Mouse (Mus musculus): ENCODE data around the gene Myo9b. TPM values are rescaled to one million over a fixed set of nuclear protein-coding genes. Genes with fewer than 3 reads are reported as not detected.
A peak's percentile ranks its signal among the peaks of the same experiment; 100 is the strongest.
"Not testable (repeated sequence)": the region's sequence is repeated elsewhere in the genome, so short reads cannot be mapped to it uniquely, and the experiment has no call there.

Myo9b gene
- polyA plus RNA-seq (2014; fragmentation: Nextera tagmentation; extraction: Ambion mirVana) = 23.0 and 25.3 TPM in 2 replicates

DNA sequence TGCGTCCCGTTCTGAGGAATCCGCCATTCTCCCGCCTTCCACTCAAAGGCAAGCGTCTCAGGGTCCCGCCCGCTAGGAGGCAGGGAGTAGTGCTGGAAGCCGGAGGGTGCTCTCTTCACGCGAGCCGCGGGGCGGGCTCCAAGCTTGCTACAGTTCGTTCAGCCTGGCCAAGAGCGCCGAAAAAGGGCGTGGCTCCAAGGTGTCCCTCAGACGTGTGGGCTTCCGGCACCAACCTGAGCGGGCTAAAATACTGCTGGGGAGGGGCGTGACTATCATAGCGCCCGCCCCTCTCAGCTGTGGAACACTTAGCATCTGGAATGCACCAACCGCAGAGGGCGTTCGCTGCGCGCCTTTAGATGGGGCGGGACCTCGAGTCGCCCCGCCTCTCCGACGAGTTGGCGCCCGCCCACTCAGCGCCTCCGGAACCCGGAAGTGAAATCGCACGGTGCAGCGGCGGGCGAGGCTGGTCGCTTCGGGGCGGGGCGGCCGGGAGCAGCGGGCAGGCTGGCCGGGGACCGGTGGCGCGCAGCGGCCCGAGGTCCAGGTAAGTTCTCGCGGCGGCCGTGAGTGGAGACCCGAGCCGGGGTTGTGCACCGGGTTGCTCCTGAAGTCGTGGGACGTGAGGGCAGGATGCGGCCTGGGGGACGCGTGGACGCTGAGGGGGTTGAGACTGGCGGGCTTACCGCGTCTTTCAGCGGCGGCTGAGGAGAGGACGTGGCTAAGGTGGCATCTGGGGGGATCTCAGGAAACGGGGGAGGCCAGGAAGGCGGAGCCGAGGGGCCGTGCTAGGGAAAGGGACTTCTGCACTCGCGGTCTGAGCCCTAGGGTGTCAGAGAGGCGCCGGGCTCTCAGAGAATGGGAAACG, at the start of gene Myo9b, which contains the start of gene Haus8:
Gene Myo9b, plus strand, starts transcription at position 429 of the 865 bp plus-strand sequence.
Gene Haus8, minus strand, starts transcription at position 649 of the 865 bp plus-strand sequence.
- under 1% methylated on average over 82 of the region's 84 CpGs for WGBS
- Histone ChIP-seq H3K4me3 (ENCODE audit: low read depth, low read length) (peak within 1 kb of the TSS; percentile 75), H3K27ac (replicated peaks; ENCODE audit: low read depth, low read length) (peak within 1 kb of the TSS; percentile 73; the same call in 1 of the 2 replicates), H3K36me3 (ENCODE audit: control insufficient read depth, insufficient read depth, low read length) (no peaks in the 10 kb centered on the region; the same call in 1 of the 2 replicates), H3K4me2 (ENCODE audit: low read depth, severe bottlenecking) (peak within 1 kb of the TSS; percentile 80), H3K9me3 (ENCODE audit: control insufficient read depth, low read length) (no peaks in the 10 kb centered on the region), H3K9ac (ENCODE audit: low read length) (peak within 1 kb of the TSS; percentile 77), H3K27me3 (ENCODE audit: control insufficient read depth, insufficient read depth, low read length) (no peaks in the 10 kb centered on the region), H3K4me1 (ENCODE audit: control insufficient read depth, insufficient read depth, low read length) (peaks cover 7% of the 10 kb centered on the region)
- peak; percentile 98 for ATAC-seq (ENCODE audit: insufficient number of reproducible peaks, low FRiP score, low TSS enrichment, low read depth)
- peak; percentile 97 for DNase-seq (ENCODE audit: low spot score)

DNA sequence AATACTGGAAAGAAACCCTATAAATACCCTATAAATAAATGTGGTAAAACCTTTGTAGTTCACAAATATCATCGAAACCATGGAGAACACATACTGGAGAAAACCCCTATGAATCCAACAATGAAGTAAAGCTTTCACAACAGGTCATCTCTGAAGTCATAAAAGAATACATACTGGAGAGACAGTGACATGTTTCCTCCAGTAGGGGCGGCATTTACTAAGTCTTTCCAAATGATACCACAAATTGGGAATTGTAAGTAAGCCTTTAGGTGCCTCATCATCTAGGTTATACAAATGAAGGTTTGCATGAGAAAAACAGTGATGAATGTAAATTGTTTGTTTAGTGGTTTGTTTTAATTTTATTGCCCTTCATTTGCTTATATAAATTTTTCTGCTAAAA, 48.0 kb upstream of the Myo9b start:
- H3K9me3 ChIP-seq (ENCODE audit: control insufficient read depth, low read length) = no peaks in the 10 kb centered on the region
- H3K4me1 ChIP-seq (ENCODE audit: control insufficient read depth, insufficient read depth, low read length) = no peaks in the 10 kb centered on the region
- no peak overlapping the region for H3K4me2 ChIP-seq (ENCODE audit: low read depth, severe bottlenecking)
- H3K9ac ChIP-seq (ENCODE audit: low read length) = no peak overlapping the region
- no peaks in the 10 kb centered on the region for H3K27me3 ChIP-seq (ENCODE audit: control insufficient read depth, insufficient read depth, low read length)
- DNase-seq (ENCODE audit: low spot score) (no peak), ATAC-seq (ENCODE audit: insufficient number of reproducible peaks, low FRiP score, low TSS enrichment, low read depth) (no peak)
- H3K27ac ChIP-seq (replicated peaks; ENCODE audit: low read depth, low read length) = no peak overlapping the region
- no peak overlapping the region for H3K4me3 ChIP-seq (ENCODE audit: low read depth, low read length)
- WGBS = 48% methylated on average over 2 of the region's 2 CpGs
- H3K36me3 ChIP-seq (ENCODE audit: control insufficient read depth, insufficient read depth, low read length) = no peaks in the 10 kb centered on the region

DNA sequence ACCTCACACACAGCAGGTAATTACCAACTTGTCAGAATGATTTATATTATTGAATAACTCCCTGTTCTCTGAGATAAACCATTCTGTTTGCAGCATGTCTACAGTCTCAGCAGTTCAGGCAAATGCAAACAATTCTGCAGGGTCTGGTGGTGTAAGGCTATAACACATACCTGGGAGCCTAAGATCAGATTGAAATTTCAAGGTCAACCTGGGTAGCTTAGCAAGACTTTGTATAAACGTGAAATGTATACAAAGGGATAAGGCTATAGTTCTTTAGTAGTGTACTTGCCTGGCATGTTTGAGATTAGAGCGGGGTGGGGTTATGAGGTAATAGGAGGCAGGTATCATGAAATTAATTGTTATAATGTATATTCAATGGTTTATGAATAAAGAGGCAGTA, 29.8 kb upstream of the Myo9b start:
- Histone ChIP-seq H3K27me3 (ENCODE audit: control insufficient read depth, insufficient read depth, low read length) (no peaks in the 10 kb centered on the region), H3K4me1 (ENCODE audit: control insufficient read depth, insufficient read depth, low read length) (no peaks in the 10 kb centered on the region), H3K4me2 (ENCODE audit: low read depth, severe bottlenecking) (no peak overlapping the region), H3K9me3 (ENCODE audit: control insufficient read depth, low read length) (no peaks in the 10 kb centered on the region), H3K4me3 (ENCODE audit: low read depth, low read length) (no peak overlapping the region), H3K9ac (ENCODE audit: low read length) (no peak overlapping the region), H3K27ac (replicated peaks; ENCODE audit: low read depth, low read length) (no peak overlapping the region), H3K36me3 (ENCODE audit: control insufficient read depth, insufficient read depth, low read length) (no peaks in the 10 kb centered on the region)
- ATAC-seq (ENCODE audit: insufficient number of reproducible peaks, low FRiP score, low TSS enrichment, low read depth) (no peak), DNase-seq (ENCODE audit: low spot score) (no peak)
- WGBS = 77% methylated on average over 2 of the region's 2 CpGs

DNA sequence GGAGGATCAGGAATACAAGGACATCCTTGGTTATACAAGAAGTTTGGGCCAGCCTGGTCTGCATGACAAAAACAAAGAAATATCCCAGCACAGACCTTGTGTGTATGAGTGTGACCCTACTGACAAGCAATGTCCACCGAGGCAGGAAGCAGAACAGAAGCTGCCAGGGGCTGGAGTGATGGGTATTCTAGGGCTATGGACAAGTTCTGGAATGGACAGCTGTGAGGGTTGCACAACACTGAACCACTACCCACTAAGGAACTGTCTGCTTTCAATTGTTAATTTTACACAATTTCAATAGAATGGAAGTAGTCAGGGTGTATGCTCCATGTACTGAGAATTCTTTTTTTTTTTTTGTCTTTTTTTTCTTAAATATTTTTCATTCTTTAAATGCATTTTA, 24.3 kb upstream of the Myo9b start:
- no peak overlapping the region for H3K4me2 ChIP-seq (ENCODE audit: low read depth, severe bottlenecking)
- no peaks in the 10 kb centered on the region for H3K9me3 ChIP-seq (ENCODE audit: control insufficient read depth, low read length)
- DNase-seq (ENCODE audit: low spot score) = no peak
- H3K4me3 ChIP-seq (ENCODE audit: low read depth, low read length) = no peak overlapping the region
- H3K9ac ChIP-seq (ENCODE audit: low read length) = no peak overlapping the region
- 88% methylated on average over 1 of the region's 1 CpGs for WGBS
- H3K4me1 ChIP-seq (ENCODE audit: control insufficient read depth, insufficient read depth, low read length) = no peaks in the 10 kb centered on the region
- no peak overlapping the region for H3K27ac ChIP-seq (replicated peaks; ENCODE audit: low read depth, low read length)
- H3K36me3 ChIP-seq (ENCODE audit: control insufficient read depth, insufficient read depth, low read length) = no peaks in the 10 kb centered on the region
- ATAC-seq (ENCODE audit: insufficient number of reproducible peaks, low FRiP score, low TSS enrichment, low read depth) = no peak
- H3K27me3 ChIP-seq (ENCODE audit: control insufficient read depth, insufficient read depth, low read length) = no peaks in the 10 kb centered on the region

DNA sequence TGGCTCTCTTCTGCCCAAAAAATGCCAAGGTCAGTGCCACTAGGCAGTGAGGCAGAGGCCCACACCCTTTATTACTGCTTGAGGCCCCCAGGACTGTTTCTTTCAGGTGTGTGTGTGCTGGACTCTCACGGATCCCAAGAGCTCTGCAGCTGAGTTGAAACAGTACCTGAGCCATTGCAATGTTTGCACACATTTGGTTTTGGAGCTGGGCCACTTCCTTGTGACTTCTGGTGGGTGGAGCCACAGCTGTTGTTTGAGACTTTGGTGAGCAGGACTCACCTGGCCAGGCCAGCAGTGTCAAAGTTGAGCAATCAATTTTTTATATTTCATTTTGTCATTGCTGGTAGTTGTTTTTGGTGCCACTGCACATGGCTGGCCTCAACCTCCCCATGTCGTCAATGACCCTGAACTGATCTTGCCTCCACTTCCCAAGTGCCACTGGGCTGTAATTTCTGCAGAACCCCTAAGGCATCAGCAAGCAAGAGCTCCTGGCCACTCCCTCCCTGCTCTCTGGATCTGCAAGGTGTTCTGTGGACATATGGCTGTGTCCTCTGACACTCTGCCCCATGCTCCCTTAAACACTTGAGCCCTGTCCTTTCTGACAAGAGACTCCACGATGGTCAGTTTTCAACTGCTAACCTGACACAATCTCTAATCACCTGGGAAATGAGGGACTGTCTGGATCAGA, 15.8 kb upstream of the Myo9b start:
- Histone ChIP-seq H3K36me3 (ENCODE audit: control insufficient read depth, insufficient read depth, low read length) (peaks cover 2% of the 10 kb centered on the region; the same call in 1 of the 2 replicates), H3K27ac (replicated peaks; ENCODE audit: low read depth, low read length) (no peak overlapping the region), H3K4me1 (ENCODE audit: control insufficient read depth, insufficient read depth, low read length) (no peaks in the 10 kb centered on the region), H3K4me3 (ENCODE audit: low read depth, low read length) (no peak overlapping the region), H3K9me3 (ENCODE audit: control insufficient read depth, low read length) (no peaks in the 10 kb centered on the region), H3K9ac (ENCODE audit: low read length) (no peak overlapping the region), H3K4me2 (ENCODE audit: low read depth, severe bottlenecking) (no peak overlapping the region), H3K27me3 (ENCODE audit: control insufficient read depth, insufficient read depth, low read length) (no peaks in the 10 kb centered on the region)
- peak; percentile 19 for DNase-seq (ENCODE audit: low spot score)
- 86% methylated on average over 3 of the region's 3 CpGs for WGBS
- no peak for ATAC-seq (ENCODE audit: insufficient number of reproducible peaks, low FRiP score, low TSS enrichment, low read depth)

DNA sequence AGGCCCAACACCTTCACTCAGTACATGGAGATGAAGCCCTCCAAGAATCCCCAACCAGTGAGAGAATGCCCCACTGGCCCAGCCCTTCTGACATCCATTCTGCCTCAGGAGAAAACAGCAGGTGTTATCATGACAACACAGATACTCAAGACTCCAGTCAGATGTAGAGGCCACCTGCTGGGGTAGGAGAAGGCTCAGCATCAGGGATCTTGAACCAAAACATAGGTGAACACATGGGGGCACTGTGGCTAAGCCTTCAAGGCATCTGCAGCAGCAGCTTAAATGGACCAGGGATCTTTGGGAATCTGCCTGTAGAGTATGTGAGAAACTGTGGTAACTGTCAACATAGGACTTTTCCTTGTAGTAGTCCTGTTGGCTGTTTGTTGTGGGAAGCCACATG, 11.3 kb upstream of the Myo9b start:
- Histone ChIP-seq H3K9ac (ENCODE audit: low read length) (no peak overlapping the region), H3K27me3 (ENCODE audit: control insufficient read depth, insufficient read depth, low read length) (no peaks in the 10 kb centered on the region), H3K36me3 (ENCODE audit: control insufficient read depth, insufficient read depth, low read length) (peaks cover 14% of the 10 kb centered on the region; the same call in 1 of the 2 replicates), H3K27ac (replicated peaks; ENCODE audit: low read depth, low read length) (no peak overlapping the region), H3K4me1 (ENCODE audit: control insufficient read depth, insufficient read depth, low read length) (no peaks in the 10 kb centered on the region), H3K4me3 (ENCODE audit: low read depth, low read length) (no peak overlapping the region), H3K4me2 (ENCODE audit: low read depth, severe bottlenecking) (no peak overlapping the region), H3K9me3 (ENCODE audit: control insufficient read depth, low read length) (no peaks in the 10 kb centered on the region)
- no peak for ATAC-seq (ENCODE audit: insufficient number of reproducible peaks, low FRiP score, low TSS enrichment, low read depth)
- DNase-seq (ENCODE audit: low spot score) = no peak

DNA sequence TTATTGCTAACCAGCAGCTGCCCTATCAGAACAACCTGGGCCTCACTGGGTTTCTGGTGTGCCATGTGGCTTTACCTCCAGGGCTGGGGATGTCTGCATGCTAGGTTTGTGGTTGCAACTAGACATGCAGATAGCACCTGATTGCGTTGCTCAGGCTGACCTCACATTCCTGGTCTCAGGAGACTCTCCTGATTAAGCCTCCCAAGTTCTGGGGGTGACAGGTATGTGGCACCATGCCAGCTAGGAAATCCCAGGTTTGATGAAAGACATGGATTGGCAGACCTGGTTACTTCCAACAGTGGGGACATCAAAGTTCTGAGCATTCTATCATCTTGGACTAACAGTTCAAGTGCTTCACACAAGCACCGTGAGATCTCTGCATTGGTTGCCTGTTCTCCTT, 4.8 kb upstream of the Myo9b start:
- H3K4me2 ChIP-seq (ENCODE audit: low read depth, severe bottlenecking) = no peak overlapping the region
- H3K9ac ChIP-seq (ENCODE audit: low read length) = no peak overlapping the region
- no peak overlapping the region for H3K4me3 ChIP-seq (ENCODE audit: low read depth, low read length)
- no peaks in the 10 kb centered on the region for H3K9me3 ChIP-seq (ENCODE audit: control insufficient read depth, low read length)
- DNase-seq (ENCODE audit: low spot score) (no peak), ATAC-seq (ENCODE audit: insufficient number of reproducible peaks, low FRiP score, low TSS enrichment, low read depth) (no peak)
- H3K27ac ChIP-seq (replicated peaks; ENCODE audit: low read depth, low read length) = no peak overlapping the region
- H3K27me3 ChIP-seq (ENCODE audit: control insufficient read depth, insufficient read depth, low read length) = no peaks in the 10 kb centered on the region
- 0 out of 2 replicates have a peak, but pooled peaks cover 3% of the 10 kb centered on the region for H3K4me1 ChIP-seq (ENCODE audit: control insufficient read depth, insufficient read depth, low read length)
- peaks cover 9% of the 10 kb centered on the region; the same call in 1 of the 2 replicates for H3K36me3 ChIP-seq (ENCODE audit: control insufficient read depth, insufficient read depth, low read length)
- WGBS = 95% methylated on average over 2 of the region's 2 CpGs

DNA sequence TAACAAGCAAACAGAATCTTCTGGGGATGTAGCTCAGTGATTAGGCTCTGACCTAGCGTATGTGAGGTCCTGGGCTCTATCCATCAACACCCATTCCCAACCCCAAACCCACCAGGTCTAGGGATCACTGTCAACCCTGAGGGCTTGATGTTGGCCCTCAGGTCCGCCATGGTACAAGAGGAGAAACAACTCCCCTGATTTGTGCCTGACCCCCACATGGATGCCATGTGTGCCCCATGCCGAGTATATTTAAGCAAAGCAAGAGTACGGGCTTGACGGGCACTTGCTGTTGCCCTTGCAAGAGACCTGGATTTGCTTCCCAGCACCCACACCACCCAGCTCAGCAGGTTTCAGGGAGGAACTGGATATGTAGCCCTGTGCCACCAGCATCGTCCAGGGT, 4.2 kb upstream of the Myo9b start:
- WGBS = 98% methylated on average over 6 of the region's 6 CpGs
- H3K9me3 ChIP-seq (ENCODE audit: control insufficient read depth, low read length); H3K4me1 ChIP-seq (ENCODE audit: control insufficient read depth, insufficient read depth, low read length); H3K27me3 ChIP-seq (ENCODE audit: control insufficient read depth, insufficient read depth, low read length); DNase-seq (ENCODE audit: low spot score); H3K4me3 ChIP-seq (ENCODE audit: low read depth, low read length); H3K36me3 ChIP-seq (ENCODE audit: control insufficient read depth, insufficient read depth, low read length); H3K9ac ChIP-seq (ENCODE audit: low read length); H3K4me2 ChIP-seq (ENCODE audit: low read depth, severe bottlenecking); H3K27ac ChIP-seq (replicated peaks; ENCODE audit: low read depth, low read length); ATAC-seq (ENCODE audit: insufficient number of reproducible peaks, low FRiP score, low TSS enrichment, low read depth): not testable (repeated sequence)

Measured in limb, embryonic 11.5 days (tissue).